Mouse (Mus musculus) layer of hippocampus, adult 2 months (tissue): ENCODE measurements around the gene Gna11. TPM values are rescaled to one million over a fixed set of nuclear protein-coding genes. Genes with fewer than 3 reads are reported as not detected.

ENCODE experiments used
- DNase-seq, 2 experiments: peaks; one replicate each; pipeline ENCODE4 v3.0.0; 2022; ENCODE audit warnings: low spot score in 2 of 2
- H3K27ac ChIP-seq: fragments of 200-600 bp; 2 replicates; pipeline ENCODE4 v1.8.1; 2022
- H3K4me3 ChIP-seq: fragments of 200-600 bp; 2 replicates; pipeline ENCODE4 v1.8.1; 2022; ENCODE audit warnings: mild to moderate bottlenecking
- CTCF ChIP-seq: fragments of 200-600 bp; conservative IDR thresholded peaks from 2 replicates; pipeline ENCODE4 v1.8.1; 2022; ENCODE audit warnings: antibody characterized with exemption, mild to moderate bottlenecking, moderate library complexity
- long read RNA-seq, 2 experiments: library from polyadenylated mRNA; stranded (forward); transcript quantifications; one replicate each; pipeline ENCODE4 v2.0.0; 2021; ENCODE audit warnings: borderline mapping rate in 2 of 2
- total RNA-seq, 2 experiments: library from RNA; stranded (reverse); gene quantifications; 2 replicates each; pipeline ENCODE4 v1.2.3; 2021

Gene Gna11
- 100 to 1,000 TPM; 118 to 123 TPM for total RNA-seq
- long read RNA-seq, experiment 1, transcript Gna11-201 (7 exons, 3,414 nt) = major isoform, 115 of 148 reads
- long read RNA-seq, experiment 1, partial matches to known transcripts = 3 of 148 reads
- long read RNA-seq, experiment 1, other reads (novel, unspliced or antisense) = 29 of 148 reads
- long read RNA-seq, experiment 2, transcript Gna11-201 (7 exons, 3,414 nt) = major isoform, 196 of 238 reads
- long read RNA-seq, experiment 2, partial matches to known transcripts = 7 of 238 reads
- long read RNA-seq, experiment 2, other reads (novel, unspliced or antisense) = 32 of 238 reads

- Histone ChIP-seq H3K4me3 (peak within 1 kb of the TSS; percentile 67), H3K27ac (peak within 1 kb of the TSS; percentile 98)
- TF ChIP-seq CTCF = peak; percentile 31; the same call in 1 of the 2 replicates
Measured at GRCm38 (mm10) chr10:81545161-81545747, at the start of gene Gna11. Gene Gna11, minus strand, starts transcription at chr10:81545190.

GRCm38 (mm10) chr10:81593935-81594334, 48.9 kb upstream of the Gna11 start:
- Histone ChIP-seq H3K4me3 (no peak overlapping the region), H3K27ac (no peak overlapping the region)
- no peak for TF ChIP-seq CTCF
- no peak for DNase-seq

More at GRCm38 (mm10) chr10:81545161-81545747, at the start of gene Gna11:
- peak; percentile 99 to 100 for DNase-seq

- TF ChIP-seq CTCF = no peak
- H3K4me3 ChIP-seq = no peak overlapping the region
- H3K27ac ChIP-seq = no peak overlapping the region
- DNase-seq = no peak
Measured at GRCm38 (mm10) chr10:81593223-81593622, 48.2 kb upstream of the Gna11 start.

- Histone ChIP-seq H3K4me3 (no peak overlapping the region), H3K27ac (no peak overlapping the region)
- TF ChIP-seq CTCF = no peak
- no peak for DNase-seq
Measured at GRCm38 (mm10) chr10:81592631-81593030, 47.6 kb upstream of the Gna11 start.

GRCm38 (mm10) chr10:81591846-81592245, 46.9 kb upstream of the Gna11 start:
- Histone ChIP-seq H3K27ac (no peak overlapping the region), H3K4me3 (no peak overlapping the region)
- TF ChIP-seq CTCF = no peak
- DNase-seq = no peak

GRCm38 (mm10) chr10:81588739-81589138, 43.7 kb upstream of the Gna11 start:
- no peak for TF ChIP-seq CTCF
- no peak for DNase-seq
- H3K27ac ChIP-seq = no peak overlapping the region
- H3K4me3 ChIP-seq = no peak overlapping the region

GRCm38 (mm10) chr10:81583347-81583746, 38.4 kb upstream of the Gna11 start:
- no peak for TF ChIP-seq CTCF
- Histone ChIP-seq H3K4me3 (no peak overlapping the region), H3K27ac (no peak overlapping the region)
- no peak for DNase-seq

GRCm38 (mm10) chr10:81580441-81581070, 35.6 kb upstream of the Gna11 start:
- DNase-seq = no peak
- Histone ChIP-seq H3K27ac (no peak overlapping the region), H3K4me3 (no peak overlapping the region)
- peak; percentile 48 for TF ChIP-seq CTCF

GRCm38 (mm10) chr10:81579967-81580366, 35.0 kb upstream of the Gna11 start:
- Histone ChIP-seq H3K4me3 (no peak overlapping the region), H3K27ac (no peak overlapping the region)
- no peak for DNase-seq
- no peak for TF ChIP-seq CTCF

- TF ChIP-seq CTCF = no peak
- no peak for DNase-seq
- peak overlapping the region; percentile 85; the same call in 1 of the 2 replicates for H3K27ac ChIP-seq
- H3K4me3 ChIP-seq = peak overlapping the region; percentile 88
Measured at GRCm38 (mm10) chr10:81575695-81576094, 30.7 kb upstream of the Gna11 start.

- peak overlapping the region; percentile 88 for H3K4me3 ChIP-seq
- no peak for TF ChIP-seq CTCF
- H3K27ac ChIP-seq = peak overlapping the region; percentile 85
- DNase-seq = no peak
Measured at GRCm38 (mm10) chr10:81575208-81575631, 30.2 kb upstream of the Gna11 start.

- peak within 1 kb of the TSS; percentile 88 for H3K4me3 ChIP-seq
- DNase-seq = no peak
- TF ChIP-seq CTCF = 0 out of 2 replicates have a peak, but pooled peaks have one; percentile 13
- peak within 1 kb of the TSS; percentile 85 for H3K27ac ChIP-seq
Measured at GRCm38 (mm10) chr10:81574081-81575056, 29.4 kb upstream of the Gna11 start, which contains the start of gene Tle2. Gene Tle2, plus strand, starts transcription at chr10:81574561.
